Mouse (Mus musculus) limb, embryonic 12.5 days (tissue): Measurements from ENCODE around the gene Serhl. TPM values are rescaled to one million over a fixed set of nuclear protein-coding genes. Genes with fewer than 3 reads are reported as not detected.

Experiments
- ATAC-seq: fragments of 200-750 bp; cut with Nextera tagmentation; 2 replicates; pipeline ENCODE4 v1.8.0; 2017; ENCODE audit warnings: low read depth, moderate TSS enrichment; ENCODE audit not compliant: insufficient number of reproducible peaks, insufficient read depth, low FRiP score, low TSS enrichment
- H3K27ac ChIP-seq: fragments of 300-500 bp; sonication (generic); 2 replicates; pipeline ENCODE4 v1.5.1; 2016; ENCODE audit warnings: mild to moderate bottlenecking, moderate library complexity
- H3K27me3 ChIP-seq: fragments of 300-500 bp; sonication (generic); 2 replicates; pipeline ENCODE4 v1.6.1; 2016; ENCODE audit warnings: mild to moderate bottlenecking, moderate library complexity
- H3K36me3 ChIP-seq: fragments of 300-500 bp; sonication (generic); 2 replicates; pipeline ENCODE4 v1.6.1; 2016; ENCODE audit warnings: mild to moderate bottlenecking, moderate library complexity
- H3K4me1 ChIP-seq: fragments of 300-500 bp; sonication (generic); replicated peaks from 2 replicates; pipeline ENCODE4 v1.6.1; 2016
- H3K4me2 ChIP-seq: fragments of 300-500 bp; sonication (generic); 2 replicates; pipeline ENCODE4 v1.6.1; 2016; ENCODE audit warnings: mild to moderate bottlenecking, moderate library complexity
- H3K4me3 ChIP-seq: fragments of 300-500 bp; sonication (generic); replicated peaks from 2 replicates; pipeline ENCODE4 v1.5.1; 2016; ENCODE audit warnings: mild to moderate bottlenecking
- H3K9ac ChIP-seq: fragments of 300-500 bp; sonication (generic); replicated peaks from 2 replicates; pipeline ENCODE4 v1.6.1; 2016; ENCODE audit warnings: mild to moderate bottlenecking, moderate library complexity
- H3K9me3 ChIP-seq: fragments of 300-500 bp; sonication (generic); 2 replicates; pipeline ENCODE4 v1.6.1; 2016; ENCODE audit warnings: mild to moderate bottlenecking, moderate library complexity
- WGBS: fragments of 180-500 bp; shearing (Covaris S2); methylation state at CpG from one replicate; pipeline ENCODE4 v1.1.7; 2016; 5-methylcytosine and 5-hydroxymethylcytosine counted together
- polyA plus RNA-seq: library from polyadenylated mRNA; unstranded; fragments of >200 nt; fragmentation: Nextera tagmentation; extraction: Ambion mirVana; gene quantifications from 2 replicates; pipeline ENCODE4 v1.2.1, GENCODE M21; 2016

Gene Serhl
- polyA plus RNA-seq, 1 experiment from 2014 or later = 61.3 TPM

DNA sequence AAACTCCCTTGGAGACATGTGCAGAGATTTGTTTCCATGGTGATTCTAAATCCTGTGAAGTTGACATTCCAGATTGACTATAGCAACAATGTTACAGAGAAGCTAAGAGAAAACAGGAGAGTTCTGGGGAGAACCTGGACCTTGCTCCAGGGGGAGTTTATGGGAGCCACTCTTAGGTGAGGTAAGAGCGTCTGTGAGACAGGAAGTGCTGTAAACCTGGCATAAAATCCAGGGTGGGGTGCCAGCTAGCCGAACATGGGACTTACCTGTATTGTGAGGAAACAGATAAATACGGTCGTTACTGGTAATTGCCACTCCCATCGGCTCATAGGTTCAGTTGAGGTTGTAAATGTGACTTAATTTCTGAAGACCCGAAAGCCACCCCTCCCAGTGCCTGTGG is 17.1 kb downstream of the Serhl start:
- H3K4me3 ChIP-seq = no peak overlapping the region
- H3K9me3 ChIP-seq = no peaks in the 10 kb centered on the region
- H3K36me3 ChIP-seq = no peaks in the 10 kb centered on the region
- no peaks in the 10 kb centered on the region for H3K4me1 ChIP-seq
- ATAC-seq = no peak
- H3K4me2 ChIP-seq = no peak overlapping the region
- 0 out of 2 replicates have a peak, but pooled peaks cover 3% of the 10 kb centered on the region for H3K27me3 ChIP-seq
- no peak overlapping the region for H3K9ac ChIP-seq
- WGBS = 57% methylated on average over 6 of the region's 6 CpGs
- H3K27ac ChIP-seq = no peak overlapping the region

DNA sequence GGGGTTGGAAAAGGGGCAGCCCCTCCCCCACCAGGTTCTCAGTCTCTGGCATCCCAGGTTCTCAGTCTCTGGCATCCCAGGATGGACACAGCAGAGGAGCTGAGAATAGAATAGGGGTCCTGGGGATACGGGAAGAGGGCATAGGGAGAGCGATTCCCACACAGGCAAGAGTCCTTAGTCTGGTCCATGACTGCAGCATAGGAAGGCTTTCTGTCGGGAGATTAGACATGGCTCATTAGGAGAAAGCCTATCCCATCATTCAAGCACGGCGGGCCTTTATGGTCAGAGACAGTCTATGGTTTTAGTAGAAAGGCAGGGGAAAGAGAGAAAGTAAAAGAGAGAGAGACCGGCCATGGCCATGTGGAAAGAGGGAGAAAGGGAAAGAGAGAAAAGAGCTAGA is 18.5 kb downstream of the Serhl start:
- Histone ChIP-seq H3K9me3 (no peaks in the 10 kb centered on the region), H3K4me1 (peaks cover 6% of the 10 kb centered on the region; the same call in 1 of the 2 replicates), H3K27ac (no peak overlapping the region), H3K27me3 (0 out of 2 replicates have a peak, but pooled peaks cover 2% of the 10 kb centered on the region), H3K36me3 (no peaks in the 10 kb centered on the region), H3K4me3 (no peak overlapping the region), H3K9ac (no peak overlapping the region; the same call in 1 of the 2 replicates), H3K4me2 (no peak overlapping the region)
- ATAC-seq = no peak
- WGBS = 67% methylated on average over 6 of the region's 6 CpGs

DNA sequence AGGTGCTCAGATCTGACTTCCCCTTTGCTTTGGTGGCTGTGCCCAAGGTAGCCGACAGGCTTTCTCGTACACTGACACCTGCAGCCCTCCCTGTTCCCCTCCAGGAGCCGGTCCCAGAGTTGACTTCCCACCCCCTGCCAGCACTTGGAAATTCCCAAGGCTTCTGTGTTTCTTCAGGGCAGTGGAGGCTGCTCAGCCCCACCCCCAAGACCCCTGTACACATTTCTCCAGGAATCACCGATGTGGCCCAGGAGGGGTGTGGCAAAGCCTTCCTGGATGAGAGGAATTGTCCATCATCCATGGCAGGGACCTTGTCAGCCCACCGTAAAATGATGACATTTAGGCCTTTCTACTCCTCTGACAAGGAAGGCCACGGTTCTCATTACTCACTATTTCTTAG is 22.0 kb downstream of the Serhl start:
- Histone ChIP-seq H3K4me1 (peaks cover 10% of the 10 kb centered on the region; the same call in 1 of the 2 replicates), H3K36me3 (peaks cover 25% of the 10 kb centered on the region), H3K9me3 (no peaks in the 10 kb centered on the region), H3K4me3 (no peak overlapping the region), H3K27me3 (no peaks in the 10 kb centered on the region), H3K27ac (no peak overlapping the region), H3K9ac (no peak overlapping the region), H3K4me2 (no peak overlapping the region)
- ATAC-seq = no peak
- whole genome bisulfite sequencing = 61% methylated on average over 6 of the region's 6 CpGs

DNA sequence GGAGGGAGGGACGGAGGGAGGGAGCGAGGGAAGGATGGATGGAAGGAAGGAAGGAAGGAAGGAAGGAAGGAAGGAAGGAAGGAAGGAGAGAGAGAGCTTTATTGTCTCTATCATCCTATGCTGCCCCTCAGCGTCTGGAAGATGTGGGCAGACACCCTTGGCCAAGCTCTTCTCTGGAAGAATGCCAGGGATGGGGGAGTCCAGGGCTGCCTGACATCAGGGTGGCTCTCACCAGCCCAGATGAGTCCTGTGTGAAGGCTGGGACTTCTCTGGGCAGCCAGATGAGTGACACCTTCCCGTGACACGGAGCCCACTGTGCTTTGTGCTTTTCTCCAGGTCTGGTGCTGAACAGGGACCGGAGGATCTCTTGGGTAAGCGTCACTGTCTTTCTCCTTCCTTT is 22.6 kb downstream of the Serhl start:
- 80% methylated on average over 7 of the region's 7 CpGs for WGBS
- ATAC-seq = no peak

DNA sequence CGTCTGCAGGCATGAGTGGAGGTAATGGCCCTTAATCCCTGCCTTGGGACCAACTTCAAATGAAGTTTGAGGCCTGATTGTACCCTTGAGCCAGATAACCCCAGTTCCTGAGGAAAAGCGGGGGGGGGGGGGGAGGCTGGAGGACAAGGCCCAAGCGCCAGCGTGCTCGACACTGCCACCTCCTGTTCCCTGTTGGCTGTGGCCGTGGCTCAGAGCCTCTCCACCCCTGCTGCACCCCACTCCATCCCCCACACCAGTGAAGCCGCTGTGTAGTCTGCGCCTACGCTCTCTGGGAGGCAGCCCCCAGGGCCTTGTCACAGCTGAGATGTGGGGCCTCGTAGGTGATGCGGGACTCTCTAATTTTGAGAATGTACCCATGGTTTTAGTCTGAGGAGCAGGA is 23.6 kb downstream of the Serhl start:
- Histone ChIP-seq H3K9ac (no peak overlapping the region), H3K9me3 (no peaks in the 10 kb centered on the region), H3K27me3 (no peaks in the 10 kb centered on the region), H3K27ac (no peak overlapping the region), H3K4me1 (peaks cover 10% of the 10 kb centered on the region; the same call in 1 of the 2 replicates), H3K4me3 (no peak overlapping the region), H3K36me3 (peaks cover 41% of the 10 kb centered on the region), H3K4me2 (0 out of 2 replicates have a peak overlapping the region, but pooled peaks have one; percentile 23)
- 8% methylated on average over 11 of the region's 11 CpGs for WGBS
- ATAC-seq = peak; percentile 60; the same call in 1 of the 2 replicates

More for the DNA sequence above, 22.6 kb downstream of the Serhl start:
- Histone ChIP-seq H3K9ac (no peak overlapping the region), H3K4me1 (peaks cover 10% of the 10 kb centered on the region; the same call in 1 of the 2 replicates), H3K4me3 (no peak overlapping the region), H3K27me3 (no peaks in the 10 kb centered on the region), H3K9me3 (no peaks in the 10 kb centered on the region), H3K27ac (no peak overlapping the region), H3K4me2 (no peak overlapping the region), H3K36me3 (peaks cover 31% of the 10 kb centered on the region)

DNA sequence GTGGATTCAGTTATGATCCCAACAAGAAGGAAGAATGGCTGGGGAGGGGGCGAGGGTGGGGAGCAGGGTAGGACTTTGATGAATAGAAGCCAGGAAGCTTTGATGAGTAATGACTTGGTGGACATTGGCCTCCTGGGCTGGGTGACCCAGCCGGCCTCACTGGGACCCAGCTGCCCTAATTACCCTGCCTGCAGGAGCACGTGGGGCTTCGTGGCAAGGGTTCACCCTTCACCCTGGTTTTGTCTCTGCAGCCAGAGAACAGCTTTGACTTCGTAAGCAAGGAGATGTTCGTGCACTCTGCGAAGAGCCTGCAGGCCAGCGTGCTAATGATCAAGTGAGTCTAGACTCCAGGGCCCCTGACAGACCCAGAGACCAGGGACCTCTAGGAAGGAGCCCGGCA is 24.8 kb downstream of the Serhl start:
- WGBS = 76% methylated on average over 9 of the region's 9 CpGs
- no peak overlapping the region for H3K27ac ChIP-seq
- H3K9me3 ChIP-seq = no peaks in the 10 kb centered on the region
- H3K9ac ChIP-seq = 0 out of 2 replicates have a peak overlapping the region, but pooled peaks have one; percentile 23
- H3K4me2 ChIP-seq = no peak overlapping the region
- peaks cover 51% of the 10 kb centered on the region for H3K36me3 ChIP-seq
- no peak overlapping the region for H3K4me3 ChIP-seq
- ATAC-seq = no peak
- peaks cover 10% of the 10 kb centered on the region; the same call in 1 of the 2 replicates for H3K4me1 ChIP-seq
- no peaks in the 10 kb centered on the region for H3K27me3 ChIP-seq

DNA sequence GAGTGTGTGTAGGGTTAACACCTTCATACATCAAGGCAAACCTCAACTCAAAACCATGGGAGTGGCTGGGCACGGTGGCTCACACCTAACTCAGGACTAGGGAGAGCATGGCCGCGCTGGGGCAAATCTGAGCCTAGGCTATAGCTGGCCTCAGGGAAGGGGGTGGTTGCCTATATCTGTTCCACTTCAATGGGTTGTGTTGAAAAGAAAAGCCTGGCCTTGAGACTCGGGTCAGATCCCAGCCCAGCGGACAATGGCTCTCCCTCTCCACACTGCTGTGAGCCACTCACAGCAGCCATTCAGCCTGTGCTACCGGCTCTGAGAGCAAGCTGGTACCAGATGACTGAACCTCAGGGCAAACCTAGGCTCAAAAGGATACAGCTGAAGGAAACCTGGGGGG is 25.8 kb downstream of the Serhl start:
- ATAC-seq = no peak
- Histone ChIP-seq H3K4me1 (peaks cover 10% of the 10 kb centered on the region; the same call in 1 of the 2 replicates), H3K9ac (no peak overlapping the region), H3K4me3 (no peak overlapping the region), H3K36me3 (peaks cover 60% of the 10 kb centered on the region), H3K4me2 (no peak overlapping the region), H3K27me3 (no peaks in the 10 kb centered on the region), H3K9me3 (no peaks in the 10 kb centered on the region), H3K27ac (no peak overlapping the region)
- 91% methylated on average over 6 of the region's 6 CpGs for WGBS

DNA sequence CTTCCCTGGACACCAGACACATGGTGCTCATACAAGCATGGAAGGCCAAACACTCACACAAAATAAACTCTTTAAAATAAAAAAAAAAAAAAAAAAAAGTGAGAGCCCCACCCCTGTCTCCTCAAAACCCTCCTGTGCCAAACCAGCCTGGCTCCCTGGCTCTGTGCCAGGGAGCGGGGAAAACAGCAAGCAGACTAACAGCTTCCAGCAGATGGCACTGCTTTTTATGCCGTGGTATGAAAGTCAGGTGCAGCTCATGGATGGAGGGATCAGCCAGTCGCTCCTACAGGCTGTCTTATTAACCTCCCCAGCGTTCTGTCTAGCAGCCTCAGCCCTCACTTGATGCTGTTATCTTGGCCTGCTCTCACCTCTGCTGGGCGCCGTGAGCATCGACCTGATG is 29.1 kb downstream of the Serhl start:
- 67% methylated on average over 7 of the region's 7 CpGs for WGBS
- Histone ChIP-seq H3K36me3 (peaks cover 61% of the 10 kb centered on the region), H3K4me3 (no peak overlapping the region), H3K27me3 (no peaks in the 10 kb centered on the region), H3K4me2 (no peak overlapping the region), H3K9ac (no peak overlapping the region), H3K27ac (no peak overlapping the region), H3K4me1 (peaks cover 10% of the 10 kb centered on the region; the same call in 1 of the 2 replicates), H3K9me3 (no peaks in the 10 kb centered on the region)
- no peak for ATAC-seq

DNA sequence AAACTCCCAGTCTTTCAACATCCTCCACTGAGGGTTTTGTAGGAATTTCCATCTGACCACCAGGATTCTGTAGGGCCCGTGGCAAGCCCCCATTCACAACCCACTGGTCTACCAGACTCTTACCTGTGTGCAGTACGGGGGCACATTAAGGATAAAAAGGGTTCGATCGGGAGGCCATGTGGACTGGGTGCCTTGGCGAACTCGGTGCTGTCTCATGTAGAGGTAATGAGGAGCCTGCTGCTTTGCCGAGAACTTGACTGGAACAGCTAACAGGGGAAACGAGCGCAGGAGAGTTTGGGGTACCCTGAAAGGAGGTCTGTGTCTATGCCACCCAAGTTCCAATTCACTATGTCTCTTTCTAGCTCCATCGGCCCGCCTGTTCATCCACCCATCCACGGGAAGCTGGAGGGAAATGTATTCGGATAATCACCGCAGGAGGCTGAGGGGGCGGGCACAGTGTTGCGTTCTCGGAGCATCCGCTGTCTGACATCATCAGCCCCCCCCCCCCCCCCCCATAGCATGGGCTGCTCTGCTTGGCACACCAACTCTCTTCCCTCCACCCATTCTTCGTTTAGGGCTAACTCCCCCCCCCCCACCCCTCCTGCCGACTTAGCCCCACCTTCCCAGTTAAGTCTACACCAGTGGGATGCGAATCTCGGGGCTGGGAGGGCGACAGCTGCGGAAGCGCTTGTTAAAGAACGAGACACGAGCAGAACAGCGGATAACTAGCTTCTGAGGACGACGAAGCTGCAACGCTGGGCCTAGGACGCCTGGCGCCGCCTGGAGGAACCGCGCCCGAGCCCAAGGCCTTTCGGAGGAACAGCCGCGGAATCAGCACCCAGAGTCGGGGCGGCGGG is 32.6 kb downstream of the Serhl start:
- peak; percentile 28 for ATAC-seq
- H3K36me3 ChIP-seq = peaks cover 48% of the 10 kb centered on the region
- peak overlapping the region; percentile 88 for H3K4me3 ChIP-seq

DNA sequence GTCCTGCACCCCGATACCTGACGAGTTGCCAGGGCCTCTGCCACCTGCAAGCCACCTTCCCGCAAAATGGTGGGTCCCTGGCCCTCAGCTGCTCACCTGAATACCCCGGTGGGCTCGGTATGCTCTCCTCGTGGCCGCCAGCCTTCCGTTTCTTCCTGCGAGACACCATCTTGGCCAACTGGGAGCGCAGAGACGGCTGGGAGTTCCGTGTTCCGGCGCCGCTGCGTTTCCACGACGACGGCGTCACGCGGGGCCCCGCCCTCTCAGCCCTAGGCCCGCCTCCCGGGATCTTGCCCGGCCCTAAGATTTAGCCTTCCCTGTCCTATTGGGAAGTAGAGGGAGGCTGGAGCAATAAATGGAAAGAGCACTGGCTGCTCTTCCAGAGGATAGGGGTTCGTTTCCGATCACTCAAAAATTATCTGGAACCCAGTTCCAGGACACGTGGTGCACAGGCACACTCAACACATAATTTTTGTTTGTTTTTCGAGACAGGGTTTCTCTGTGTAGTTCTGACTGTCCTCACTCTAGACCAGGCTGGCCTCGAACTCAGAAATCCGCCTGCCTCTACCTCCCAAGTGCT is 33.4 kb downstream of the Serhl start, which contains the start of gene Rrp7a:
Gene Rrp7a (minus strand): TSS at position 236 of the 580 bp plus-strand sequence.
- ATAC-seq = peak; percentile 85
- Histone ChIP-seq H3K4me2 (peak within 1 kb of the TSS; percentile 77), H3K36me3 (peaks cover 48% of the 10 kb centered on the region), H3K27me3 (no peaks in the 10 kb centered on the region), H3K9me3 (no peaks in the 10 kb centered on the region), H3K4me3 (peak within 1 kb of the TSS; percentile 88), H3K9ac (peak within 1 kb of the TSS; percentile 65), H3K4me1 (peaks cover 13% of the 10 kb centered on the region; the same call in 1 of the 2 replicates), H3K27ac (peak within 1 kb of the TSS; percentile 76)
- 10% methylated on average over 32 of the region's 32 CpGs for WGBS

More for the DNA sequence above, 32.6 kb downstream of the Serhl start:
- no peaks in the 10 kb centered on the region for H3K27me3 ChIP-seq
- peak overlapping the region; percentile 77 for H3K4me2 ChIP-seq
- H3K4me1 ChIP-seq = peaks cover 13% of the 10 kb centered on the region; the same call in 1 of the 2 replicates
- WGBS = 4% methylated on average over 42 of the region's 43 CpGs
- H3K9me3 ChIP-seq = no peaks in the 10 kb centered on the region
- peak overlapping the region; percentile 76 for H3K27ac ChIP-seq
- H3K9ac ChIP-seq = peak overlapping the region; percentile 65

DNA sequence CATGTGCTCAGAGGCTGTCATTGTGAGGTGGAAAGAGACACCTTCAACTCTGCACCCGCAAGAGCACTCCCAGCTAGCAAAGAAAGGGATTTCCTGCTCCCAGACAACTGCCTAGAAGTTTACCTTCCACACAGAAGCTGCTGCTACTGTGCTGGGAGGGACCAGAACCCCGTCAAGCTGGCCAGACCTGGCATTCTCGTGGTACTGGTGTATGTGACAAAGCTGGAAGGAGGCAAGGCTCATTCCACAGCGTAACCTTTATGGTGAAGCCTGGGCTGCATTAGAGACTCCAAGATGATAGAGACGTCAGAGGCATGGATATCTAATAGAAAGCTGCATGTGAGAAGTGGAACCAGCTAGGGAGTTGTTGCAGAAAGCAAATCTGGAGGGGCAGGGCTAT is 35.3 kb downstream of the Serhl start:
- WGBS = 62% methylated on average over 5 of the region's 5 CpGs
- Histone ChIP-seq H3K9ac (no peak overlapping the region), H3K27ac (peak overlapping the region; percentile 53; the same call in 1 of the 2 replicates), H3K4me2 (no peak overlapping the region), H3K4me1 (peaks cover 13% of the 10 kb centered on the region; the same call in 1 of the 2 replicates), H3K27me3 (no peaks in the 10 kb centered on the region), H3K36me3 (peaks cover 51% of the 10 kb centered on the region), H3K9me3 (no peaks in the 10 kb centered on the region), H3K4me3 (no peak overlapping the region)
- no peak for ATAC-seq
